ENCODE assay signal across 9 mouse cellular contexts in genomic region chr11:31812215-31812614, GRCm38 (mm10). TPM values are rescaled to one million over a fixed set of nuclear protein-coding genes. Genes with fewer than 3 reads are reported as not detected.
A peak's percentile ranks its signal among the peaks of the same experiment; 100 is the strongest.
DNase-seq lines count a peak whose midpoint lies in the region; ATAC-seq and TF ChIP-seq lines count a peak whose summit lies in the region.
"Had no signal": no experiment of that assay in that cellular context is flagged by ENCODE, and none has a peak within 500 bp of the region (broad histone marks: within the 10 kb centered on the region; RNA-seq: fewer than 3 reads in every experiment).

No protein-coding gene starts in this region.

- no peaks in the 10 kb centered on the region for H3K27me3 ChIP-seq in kidney, embryonic 15.5 days
- H3K27me3 ChIP-seq in kidney, embryonic 16.5 days (ENCODE audit: insufficient read depth, low read length) = no peaks in the 10 kb centered on the region
- H3K27me3 ChIP-seq in heart, postnatal 0 days (ENCODE audit: control insufficient read depth, insufficient read depth, low read length) = no peaks in the 10 kb centered on the region
- no peaks in the 10 kb centered on the region for H3K27me3 ChIP-seq in stomach, postnatal 0 days (ENCODE audit: control insufficient read depth, insufficient read depth, low read length)
- no peaks in the 10 kb centered on the region for H3K27me3 ChIP-seq in neural tube, embryonic 15.5 days (replicated peaks)
- no peaks in the 10 kb centered on the region for H3K27me3 ChIP-seq in midbrain, embryonic 11.5 days (ENCODE audit: control insufficient read depth, insufficient read depth, low read length)
- H3K27me3 ChIP-seq: midbrain, embryonic 13.5 days had no signal

- H3K4me3 ChIP-seq in kidney, embryonic 15.5 days (replicated peaks) = no peak overlapping the region
- H3K4me3 ChIP-seq in kidney, embryonic 16.5 days (ENCODE audit: low read length) = no peak overlapping the region
- no peak overlapping the region for H3K4me3 ChIP-seq in heart, postnatal 0 days (ENCODE audit: low read depth, low read length)
- no peak overlapping the region for H3K4me3 ChIP-seq in stomach, postnatal 0 days (ENCODE audit: low read depth, low read length)
- H3K4me3 ChIP-seq in neural tube, embryonic 15.5 days (replicated peaks) = no peak overlapping the region
- H3K4me3 ChIP-seq in midbrain, embryonic 11.5 days (ENCODE audit: low read depth, low read length) = no peak overlapping the region
- H3K4me3 ChIP-seq: midbrain, embryonic 13.5 days had no signal

- H3K9me3 ChIP-seq in kidney, embryonic 15.5 days (replicated peaks) = no peaks in the 10 kb centered on the region
- no peaks in the 10 kb centered on the region for H3K9me3 ChIP-seq in kidney, embryonic 16.5 days (ENCODE audit: low read length)
- H3K9me3 ChIP-seq in heart, postnatal 0 days (replicated peaks; ENCODE audit: control insufficient read depth, low read length) = no peaks in the 10 kb centered on the region
- H3K9me3 ChIP-seq in stomach, postnatal 0 days (ENCODE audit: control insufficient read depth, low read length) = no peaks in the 10 kb centered on the region
- no peaks in the 10 kb centered on the region for H3K9me3 ChIP-seq in neural tube, embryonic 15.5 days (replicated peaks)
- no peaks in the 10 kb centered on the region for H3K9me3 ChIP-seq in midbrain, embryonic 11.5 days (ENCODE audit: control insufficient read depth, low read length)
- H3K9me3 ChIP-seq: midbrain, embryonic 13.5 days had no signal

- H3K4me2 ChIP-seq in kidney, embryonic 15.5 days = no peak overlapping the region
- H3K4me2 ChIP-seq in kidney, embryonic 16.5 days (replicated peaks; ENCODE audit: low read depth, low read length) = no peak overlapping the region
- H3K4me2 ChIP-seq in heart, postnatal 0 days (ENCODE audit: low read depth, low read length) = no peak overlapping the region
- H3K4me2 ChIP-seq in stomach, postnatal 0 days (replicated peaks; ENCODE audit: low read depth) = no peak overlapping the region
- H3K4me2 ChIP-seq in neural tube, embryonic 15.5 days = no peak overlapping the region
- H3K4me2 ChIP-seq in midbrain, embryonic 11.5 days = no peak overlapping the region
- H3K4me2 ChIP-seq: midbrain, embryonic 13.5 days had no signal

- TF ChIP-seq CTCF in heart, postnatal 0 days (IDR thresholded peaks at IDR 0.05; ENCODE audit: low read depth) = no peak
- no peak for TF ChIP-seq CTCF in stomach, postnatal 0 days (IDR thresholded peaks at IDR 0.05; ENCODE audit: low read depth)

- DNase-seq in heart, postnatal 0 days (ENCODE audit: low spot score) = peak; percentile 53
- DNase-seq in lung, postnatal 25 days (ENCODE audit: low spot score) = peak; percentile 71
- peak; percentile 63 for DNase-seq in stomach, postnatal 0 days (ENCODE audit: low spot score)
- DNase-seq in kidney, adult 8-10 months = no peak
- DNase-seq in midbrain, embryonic 11.5 days (ENCODE audit: low spot score, missing footprints) = no peak

- no peaks in the 10 kb centered on the region for H3K36me3 ChIP-seq in kidney, embryonic 15.5 days
- no peaks in the 10 kb centered on the region for H3K36me3 ChIP-seq in kidney, embryonic 16.5 days (ENCODE audit: insufficient read depth, low read length)
- no peaks in the 10 kb centered on the region for H3K36me3 ChIP-seq in heart, postnatal 0 days (replicated peaks; ENCODE audit: control insufficient read depth, insufficient read depth, low read length)
- no peaks in the 10 kb centered on the region for H3K36me3 ChIP-seq in stomach, postnatal 0 days (ENCODE audit: control insufficient read depth, insufficient read depth, low read length)
- no peaks in the 10 kb centered on the region for H3K36me3 ChIP-seq in neural tube, embryonic 15.5 days
- H3K36me3 ChIP-seq in midbrain, embryonic 11.5 days (ENCODE audit: control insufficient read depth, insufficient read depth, low read length) = no peaks in the 10 kb centered on the region
- H3K36me3 ChIP-seq: midbrain, embryonic 13.5 days had no signal

- 73% methylated on average over 9 of the region's 9 CpGs for WGBS in kidney, embryonic 15.5 days
- 68% methylated on average over 9 of the region's 9 CpGs for WGBS in kidney, embryonic 16.5 days
- 14% methylated on average over 9 of the region's 9 CpGs for WGBS in heart, postnatal 0 days
- 33% methylated on average over 9 of the region's 9 CpGs for WGBS in stomach, postnatal 0 days
- WGBS in neural tube, embryonic 15.5 days = 81% methylated on average over 9 of the region's 9 CpGs
- WGBS in midbrain, embryonic 11.5 days = 85% methylated on average over 9 of the region's 9 CpGs

- H3K27ac ChIP-seq in kidney, embryonic 15.5 days = no peak overlapping the region
- H3K27ac ChIP-seq in kidney, embryonic 16.5 days (ENCODE audit: low read length) = no peak overlapping the region
- no peak overlapping the region for H3K27ac ChIP-seq in heart, postnatal 0 days (ENCODE audit: low read depth)
- H3K27ac ChIP-seq in stomach, postnatal 0 days (replicated peaks) = peak overlapping the region; percentile 13; the same call in 1 of the 2 replicates
- no peak overlapping the region for H3K27ac ChIP-seq in neural tube, embryonic 15.5 days (replicated peaks)
- H3K27ac ChIP-seq in midbrain, embryonic 11.5 days (ENCODE audit: low read depth, low read length) = no peak overlapping the region
- H3K27ac ChIP-seq: midbrain, embryonic 13.5 days had no signal

- peaks cover 25% of the 10 kb centered on the region for H3K4me1 ChIP-seq in kidney, embryonic 15.5 days
- peaks cover 24% of the 10 kb centered on the region for H3K4me1 ChIP-seq in kidney, embryonic 16.5 days (ENCODE audit: insufficient read depth, low read length)
- H3K4me1 ChIP-seq in heart, postnatal 0 days (ENCODE audit: control insufficient read depth, insufficient read depth) = peaks cover 15% of the 10 kb centered on the region
- H3K4me1 ChIP-seq in stomach, postnatal 0 days (replicated peaks; ENCODE audit: control insufficient read depth, insufficient read depth) = peaks cover 2% of the 10 kb centered on the region; the same call in 1 of the 2 replicates
- peaks cover 19% of the 10 kb centered on the region for H3K4me1 ChIP-seq in neural tube, embryonic 15.5 days
- H3K4me1 ChIP-seq in midbrain, embryonic 11.5 days (ENCODE audit: control insufficient read depth, insufficient read depth, low read length) = 0 out of 2 replicates have a peak, but pooled peaks cover 2% of the 10 kb centered on the region
- H3K4me1 ChIP-seq: midbrain, embryonic 13.5 days had no signal

- H3K9ac ChIP-seq in kidney, embryonic 15.5 days = no peak overlapping the region
- no peak overlapping the region for H3K9ac ChIP-seq in kidney, embryonic 16.5 days (replicated peaks; ENCODE audit: low read length)
- H3K9ac ChIP-seq in heart, postnatal 0 days (replicated peaks; ENCODE audit: low read depth, low read length) = no peak overlapping the region
- H3K9ac ChIP-seq in stomach, postnatal 0 days (ENCODE audit: low read length) = no peak overlapping the region
- H3K9ac ChIP-seq in neural tube, embryonic 15.5 days (replicated peaks) = no peak overlapping the region
- H3K9ac ChIP-seq in midbrain, embryonic 11.5 days (ENCODE audit: low read length) = no peak overlapping the region
- H3K9ac ChIP-seq: midbrain, embryonic 13.5 days had no signal

- no peak for TF ChIP-seq EP300 in heart, postnatal 0 days (IDR thresholded peaks at IDR 0.05; ENCODE audit: low read depth)
- no peak for TF ChIP-seq EP300 in stomach, postnatal 0 days (optimal IDR thresholded peaks at IDR 0.05)

- peak; percentile 20; the same call in 1 of the 2 replicates for ATAC-seq in kidney, embryonic 15.5 days (replicated peaks; ENCODE audit: low FRiP score)
- ATAC-seq in kidney, embryonic 16.5 days (ENCODE audit: low FRiP score, low TSS enrichment) = no peak
- ATAC-seq in heart, postnatal 0 days (ENCODE audit: insufficient read depth, low read depth) = peak; percentile 58
- ATAC-seq in stomach, postnatal 0 days (ENCODE audit: low FRiP score, low TSS enrichment) = peak; percentile 60
- ATAC-seq in neural tube, embryonic 15.5 days (ENCODE audit: low FRiP score) = no peak
- no peak for ATAC-seq in midbrain, embryonic 11.5 days (ENCODE audit: low FRiP score)
- ATAC-seq: midbrain, embryonic 13.5 days had no signal

RNA-seq across cellular contexts. Expression of gene Cpeb4, which starts 59.8 kb away (rescaled TPM):
- 3.6 and 3.9 TPM in 2 replicates for polyA plus RNA-seq in kidney, embryonic 15.5 days (2015; fragmentation: Nextera tagmentation; extraction: Ambion mirVana)
- polyA plus RNA-seq in kidney, embryonic 16.5 days (2015; fragmentation: Nextera tagmentation; extraction: Ambion mirVana) = 4.0 and 4.3 TPM in 2 replicates
- 30.2 and 39.6 TPM in 2 replicates for total RNA-seq in heart, postnatal 0 days (2014; rRNA removed; ENCODE audit: low replicate concordance)
- 6.5 and 7.2 TPM in 2 replicates for polyA plus RNA-seq in heart, postnatal 0 days (2015; fragmentation: Nextera tagmentation; extraction: Ambion mirVana)
- polyA plus RNA-seq in stomach, postnatal 0 days (2015; fragmentation: Nextera tagmentation; extraction: Ambion mirVana) = 5.7 and 6.1 TPM in 2 replicates
- polyA plus RNA-seq in neural tube, embryonic 15.5 days (2015; fragmentation: Nextera tagmentation; extraction: Ambion mirVana) = 13.6 and 17.0 TPM in 2 replicates
- polyA plus RNA-seq in midbrain, embryonic 11.5 days (2014; fragmentation: Nextera tagmentation; extraction: Ambion mirVana) = 11.7 and 17.2 TPM in 2 replicates

Comparison
In these comparisons a context has a peak if more than half of its experiments do, and no peak if none do; other contexts are left out.
1. ATAC-seq: peak in kidney, embryonic 15.5 days (single experiment), heart, postnatal 0 days (single experiment) and stomach, postnatal 0 days (single experiment); none in kidney, embryonic 16.5 days (single experiment), neural tube, embryonic 15.5 days (single experiment) and midbrain, embryonic 11.5 days (single experiment).
2. DNase-seq: peak in heart, postnatal 0 days (single experiment), lung, postnatal 25 days (single experiment) and stomach, postnatal 0 days (single experiment); none in kidney, adult 8-10 months (0 of 2) and midbrain, embryonic 11.5 days (single experiment).